Mouse (Mus musculus): ENCODE data around the gene Tbc1d7. TPM values are rescaled to one million over a fixed set of nuclear protein-coding genes. Genes with fewer than 3 reads are reported as not detected.

The Tbc1d7 gene
- polyA plus RNA-seq, 1 experiment from 2014 or later, result 33.9 TPM

- H3K9me3 ChIP-seq (ENCODE audit: control insufficient read depth, low read length), result no peaks in the 10 kb centered on the region
- H3K4me2 ChIP-seq (ENCODE audit: low read depth, low read length), result no peak overlapping the region
- H3K27ac ChIP-seq (ENCODE audit: low read length), result no peak overlapping the region
- no peak overlapping the region for H3K9ac ChIP-seq (ENCODE audit: low read depth, low read length)
- 0 out of 2 replicates have a peak, but pooled peaks cover 5% of the 10 kb centered on the region for H3K4me1 ChIP-seq (ENCODE audit: control insufficient read depth, insufficient read depth, low read length)
- 77% methylated on average over 5 of the region's 5 CpGs for WGBS
- ATAC-seq, result no peak
- H3K4me3 ChIP-seq (ENCODE audit: low read length), result no peak overlapping the region
- H3K36me3 ChIP-seq (ENCODE audit: control insufficient read depth, insufficient read depth, low read length), result no peaks in the 10 kb centered on the region
- H3K27me3 ChIP-seq (replicated peaks; ENCODE audit: control insufficient read depth, insufficient read depth, low read length), result no peaks in the 10 kb centered on the region
Observed at GRCm38 (mm10) chr13:43210956-43211355, 39.7 kb upstream of the Tbc1d7 start.

DNA sequence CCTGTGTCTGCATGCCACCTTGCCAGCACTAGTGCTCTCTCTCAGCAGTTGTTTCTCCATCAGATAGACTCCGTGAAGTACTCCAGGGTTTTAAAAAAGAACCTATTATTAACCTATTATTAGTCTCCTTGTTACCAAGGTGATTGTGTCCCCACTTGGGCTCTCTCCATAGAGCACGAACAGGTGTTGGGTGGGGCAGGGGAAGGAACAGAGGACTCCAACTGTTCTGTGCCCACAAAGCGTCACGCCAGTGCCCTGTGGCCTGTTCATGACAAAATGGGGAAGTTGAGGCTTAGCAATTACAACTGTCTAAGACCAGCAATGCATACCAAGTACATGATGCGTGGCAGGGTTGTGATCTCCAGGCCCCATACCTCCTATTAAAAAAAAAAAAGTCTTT is 38.3 kb upstream of the Tbc1d7 start:
- H3K27me3 ChIP-seq (replicated peaks; ENCODE audit: control insufficient read depth, insufficient read depth, low read length), result no peaks in the 10 kb centered on the region
- WGBS, result 82% methylated on average over 5 of the region's 5 CpGs
- H3K4me1 ChIP-seq (ENCODE audit: control insufficient read depth, insufficient read depth, low read length), result 0 out of 2 replicates have a peak, but pooled peaks cover 5% of the 10 kb centered on the region
- H3K4me2 ChIP-seq (ENCODE audit: low read depth, low read length), result no peak overlapping the region
- H3K4me3 ChIP-seq (ENCODE audit: low read length), result no peak overlapping the region
- H3K9me3 ChIP-seq (ENCODE audit: control insufficient read depth, low read length), result no peaks in the 10 kb centered on the region
- no peak for ATAC-seq
- H3K9ac ChIP-seq (ENCODE audit: low read depth, low read length), result no peak overlapping the region
- no peak overlapping the region for H3K27ac ChIP-seq (ENCODE audit: low read length)
- H3K36me3 ChIP-seq (ENCODE audit: control insufficient read depth, insufficient read depth, low read length), result no peaks in the 10 kb centered on the region

- no peak for ATAC-seq
- Histone ChIP-seq H3K27me3 (replicated peaks; ENCODE audit: control insufficient read depth, insufficient read depth, low read length) (no peaks in the 10 kb centered on the region), H3K4me1 (ENCODE audit: control insufficient read depth, insufficient read depth, low read length) (0 out of 2 replicates have a peak, but pooled peaks cover 5% of the 10 kb centered on the region), H3K27ac (ENCODE audit: low read length) (no peak overlapping the region), H3K9ac (ENCODE audit: low read depth, low read length) (no peak overlapping the region), H3K4me2 (ENCODE audit: low read depth, low read length) (no peak overlapping the region), H3K4me3 (ENCODE audit: low read length) (no peak overlapping the region), H3K9me3 (ENCODE audit: control insufficient read depth, low read length) (no peaks in the 10 kb centered on the region), H3K36me3 (ENCODE audit: control insufficient read depth, insufficient read depth, low read length) (no peaks in the 10 kb centered on the region)
- 42% methylated on average over 16 of the region's 16 CpGs for WGBS
Observed at GRCm38 (mm10) chr13:43208914-43209439, 37.7 kb upstream of the Tbc1d7 start.

GRCm38 (mm10) chr13:43206118-43206683 is 34.9 kb upstream of the Tbc1d7 start:
- Histone ChIP-seq H3K4me2 (ENCODE audit: low read depth, low read length) (no peak overlapping the region), H3K36me3 (ENCODE audit: control insufficient read depth, insufficient read depth, low read length) (no peaks in the 10 kb centered on the region), H3K9ac (ENCODE audit: low read depth, low read length) (no peak overlapping the region), H3K27ac (ENCODE audit: low read length) (no peak overlapping the region), H3K4me3 (ENCODE audit: low read length) (no peak overlapping the region), H3K9me3 (ENCODE audit: control insufficient read depth, low read length) (no peaks in the 10 kb centered on the region), H3K4me1 (ENCODE audit: control insufficient read depth, insufficient read depth, low read length) (0 out of 2 replicates have a peak, but pooled peaks cover 3% of the 10 kb centered on the region), H3K27me3 (replicated peaks; ENCODE audit: control insufficient read depth, insufficient read depth, low read length) (no peaks in the 10 kb centered on the region)
- 87% methylated on average over 12 of the region's 12 CpGs for WGBS
- no peak for ATAC-seq

DNA sequence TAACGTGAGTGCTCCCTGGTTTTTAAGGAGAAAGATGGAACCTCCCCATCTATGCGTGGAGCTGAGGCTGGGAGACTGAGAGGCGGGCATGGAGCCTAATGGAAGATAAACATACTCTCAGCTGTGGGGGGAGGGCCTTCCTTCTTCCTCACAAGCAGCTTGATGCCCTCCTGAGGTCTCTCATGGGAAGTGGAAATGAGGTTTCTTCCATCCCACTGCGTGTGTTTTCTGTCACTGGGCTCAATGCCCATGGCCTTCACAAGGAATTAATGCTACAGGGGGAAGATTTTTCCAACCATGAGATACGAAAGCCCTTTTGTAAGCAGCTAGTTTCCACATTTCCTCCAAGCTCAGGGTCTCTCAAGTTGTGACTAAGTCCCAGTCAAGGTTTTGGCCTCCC is 32.3 kb upstream of the Tbc1d7 start:
- ATAC-seq, result no peak
- Histone ChIP-seq H3K27ac (ENCODE audit: low read length) (no peak overlapping the region), H3K9ac (ENCODE audit: low read depth, low read length) (no peak overlapping the region), H3K4me3 (ENCODE audit: low read length) (no peak overlapping the region), H3K27me3 (replicated peaks; ENCODE audit: control insufficient read depth, insufficient read depth, low read length) (no peaks in the 10 kb centered on the region), H3K9me3 (ENCODE audit: control insufficient read depth, low read length) (no peaks in the 10 kb centered on the region), H3K4me1 (ENCODE audit: control insufficient read depth, insufficient read depth, low read length) (0 out of 2 replicates have a peak, but pooled peaks cover 3% of the 10 kb centered on the region), H3K4me2 (ENCODE audit: low read depth, low read length) (no peak overlapping the region), H3K36me3 (ENCODE audit: control insufficient read depth, insufficient read depth, low read length) (no peaks in the 10 kb centered on the region)
- 39% methylated on average over 5 of the region's 5 CpGs for WGBS

DNA sequence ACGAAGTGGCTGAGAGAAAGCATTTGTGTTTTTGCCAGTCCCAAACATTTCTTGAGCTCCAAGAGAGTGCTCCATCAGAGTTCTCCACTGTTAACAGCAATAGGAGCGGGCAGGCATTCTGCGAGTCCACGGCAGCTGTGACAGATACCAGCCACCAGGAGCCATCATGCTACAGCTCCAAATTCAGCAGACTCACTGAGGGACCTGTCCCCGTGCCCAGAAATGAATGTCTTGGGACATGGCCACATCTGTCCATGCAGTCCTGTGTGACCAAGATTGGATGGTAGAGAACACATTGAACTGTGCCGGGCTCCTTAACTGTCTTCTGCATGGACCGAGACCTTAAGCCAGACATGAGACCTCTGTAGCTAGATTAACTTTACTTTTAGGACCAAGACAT is 31.9 kb upstream of the Tbc1d7 start:
- WGBS, result 85% methylated on average over 7 of the region's 7 CpGs
- H3K4me2 ChIP-seq (ENCODE audit: low read depth, low read length), result no peak overlapping the region
- no peaks in the 10 kb centered on the region for H3K9me3 ChIP-seq (ENCODE audit: control insufficient read depth, low read length)
- no peak overlapping the region for H3K27ac ChIP-seq (ENCODE audit: low read length)
- H3K9ac ChIP-seq (ENCODE audit: low read depth, low read length), result no peak overlapping the region
- H3K4me1 ChIP-seq (ENCODE audit: control insufficient read depth, insufficient read depth, low read length), result 0 out of 2 replicates have a peak, but pooled peaks cover 3% of the 10 kb centered on the region
- H3K4me3 ChIP-seq (ENCODE audit: low read length), result no peak overlapping the region
- no peak for ATAC-seq
- H3K36me3 ChIP-seq (ENCODE audit: control insufficient read depth, insufficient read depth, low read length), result no peaks in the 10 kb centered on the region
- H3K27me3 ChIP-seq (replicated peaks; ENCODE audit: control insufficient read depth, insufficient read depth, low read length), result no peaks in the 10 kb centered on the region

DNA sequence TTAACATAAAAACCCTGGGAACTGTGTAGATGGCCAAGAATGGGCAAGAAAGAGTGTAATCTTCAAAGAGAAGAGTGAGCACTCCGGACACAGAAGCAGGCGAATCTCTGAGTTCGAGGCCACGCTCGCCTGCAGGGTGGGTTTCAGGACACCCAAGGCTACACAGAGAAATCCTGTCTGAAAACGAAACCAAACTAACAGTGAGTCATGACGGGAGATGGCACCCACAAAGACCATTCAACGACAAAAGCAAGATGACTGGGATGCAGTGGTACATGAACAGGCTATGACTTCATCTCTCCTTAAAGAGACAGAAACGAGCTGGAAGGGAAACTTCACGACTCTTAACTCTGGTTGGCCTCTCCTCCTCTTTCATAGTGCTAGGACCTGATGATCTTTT is 31.1 kb upstream of the Tbc1d7 start:
- H3K36me3 ChIP-seq (ENCODE audit: control insufficient read depth, insufficient read depth, low read length), result no peaks in the 10 kb centered on the region
- no peak overlapping the region for H3K4me2 ChIP-seq (ENCODE audit: low read depth, low read length)
- H3K27me3 ChIP-seq (replicated peaks; ENCODE audit: control insufficient read depth, insufficient read depth, low read length), result no peaks in the 10 kb centered on the region
- H3K4me3 ChIP-seq (ENCODE audit: low read length), result no peak overlapping the region
- H3K9ac ChIP-seq (ENCODE audit: low read depth, low read length), result no peak overlapping the region
- 80% methylated on average over 10 of the region's 10 CpGs for WGBS
- H3K27ac ChIP-seq (ENCODE audit: low read length), result no peak overlapping the region
- H3K9me3 ChIP-seq (ENCODE audit: control insufficient read depth, low read length), result no peaks in the 10 kb centered on the region
- no peak for ATAC-seq
- 0 out of 2 replicates have a peak, but pooled peaks cover 3% of the 10 kb centered on the region for H3K4me1 ChIP-seq (ENCODE audit: control insufficient read depth, insufficient read depth, low read length)

DNA sequence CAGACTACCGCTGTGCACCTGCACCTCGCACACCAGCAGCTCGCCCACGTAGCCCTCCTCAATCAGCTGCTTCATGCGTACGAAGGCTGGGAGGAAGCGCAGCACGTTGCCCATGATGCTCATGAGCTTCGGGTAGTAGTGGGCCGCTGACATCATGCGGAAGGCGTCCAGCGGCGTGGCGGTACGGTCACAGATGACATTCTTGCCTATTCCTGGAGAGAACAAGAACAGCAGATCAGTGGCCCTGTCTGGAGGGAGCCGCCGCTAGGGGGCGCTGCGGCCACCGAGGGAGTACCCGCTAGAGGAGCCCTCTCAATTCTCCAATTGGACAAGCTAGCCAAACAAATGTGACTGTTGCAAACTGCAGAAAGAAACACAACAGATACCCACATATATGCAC is 29.7 kb upstream of the Tbc1d7 start:
- Histone ChIP-seq H3K27me3 (replicated peaks; ENCODE audit: control insufficient read depth, insufficient read depth, low read length) (no peaks in the 10 kb centered on the region), H3K9me3 (ENCODE audit: control insufficient read depth, low read length) (no peaks in the 10 kb centered on the region), H3K4me3 (ENCODE audit: low read length) (no peak overlapping the region), H3K27ac (ENCODE audit: low read length) (no peak overlapping the region), H3K9ac (ENCODE audit: low read depth, low read length) (no peak overlapping the region), H3K36me3 (ENCODE audit: control insufficient read depth, insufficient read depth, low read length) (no peaks in the 10 kb centered on the region), H3K4me1 (ENCODE audit: control insufficient read depth, insufficient read depth, low read length) (0 out of 2 replicates have a peak, but pooled peaks cover 4% of the 10 kb centered on the region), H3K4me2 (ENCODE audit: low read depth, low read length) (no peak overlapping the region)
- ATAC-seq, result no peak
- 45% methylated on average over 22 of the region's 22 CpGs for WGBS

- Histone ChIP-seq H3K4me1 (ENCODE audit: control insufficient read depth, insufficient read depth, low read length) (0 out of 2 replicates have a peak, but pooled peaks cover 6% of the 10 kb centered on the region), H3K27ac (ENCODE audit: low read length) (no peak overlapping the region), H3K4me2 (ENCODE audit: low read depth, low read length) (no peak overlapping the region), H3K27me3 (replicated peaks; ENCODE audit: control insufficient read depth, insufficient read depth, low read length) (no peaks in the 10 kb centered on the region), H3K4me3 (ENCODE audit: low read length) (no peak overlapping the region), H3K9me3 (ENCODE audit: control insufficient read depth, low read length) (no peaks in the 10 kb centered on the region), H3K36me3 (ENCODE audit: control insufficient read depth, insufficient read depth, low read length) (no peaks in the 10 kb centered on the region), H3K9ac (ENCODE audit: low read depth, low read length) (no peak overlapping the region)
- ATAC-seq, result no peak
- WGBS, result 78% methylated on average over 22 of the region's 22 CpGs
Observed at GRCm38 (mm10) chr13:43200473-43200872, 29.2 kb upstream of the Tbc1d7 start.

- no peak overlapping the region for H3K9ac ChIP-seq (ENCODE audit: low read depth, low read length)
- no peak overlapping the region for H3K27ac ChIP-seq (ENCODE audit: low read length)
- no peak overlapping the region for H3K4me3 ChIP-seq (ENCODE audit: low read length)
- H3K4me2 ChIP-seq (ENCODE audit: low read depth, low read length), result no peak overlapping the region
- no peaks in the 10 kb centered on the region for H3K36me3 ChIP-seq (ENCODE audit: control insufficient read depth, insufficient read depth, low read length)
- no peaks in the 10 kb centered on the region for H3K9me3 ChIP-seq (ENCODE audit: control insufficient read depth, low read length)
- 74% methylated on average over 5 of the region's 5 CpGs for WGBS
- 0 out of 2 replicates have a peak, but pooled peaks cover 6% of the 10 kb centered on the region for H3K4me1 ChIP-seq (ENCODE audit: control insufficient read depth, insufficient read depth, low read length)
- no peak for ATAC-seq
- H3K27me3 ChIP-seq (replicated peaks; ENCODE audit: control insufficient read depth, insufficient read depth, low read length), result no peaks in the 10 kb centered on the region
Observed at GRCm38 (mm10) chr13:43199749-43200148, 28.4 kb upstream of the Tbc1d7 start.
